ENCODE assay signal across 11 mouse cellular contexts in the genomic region with DNA sequence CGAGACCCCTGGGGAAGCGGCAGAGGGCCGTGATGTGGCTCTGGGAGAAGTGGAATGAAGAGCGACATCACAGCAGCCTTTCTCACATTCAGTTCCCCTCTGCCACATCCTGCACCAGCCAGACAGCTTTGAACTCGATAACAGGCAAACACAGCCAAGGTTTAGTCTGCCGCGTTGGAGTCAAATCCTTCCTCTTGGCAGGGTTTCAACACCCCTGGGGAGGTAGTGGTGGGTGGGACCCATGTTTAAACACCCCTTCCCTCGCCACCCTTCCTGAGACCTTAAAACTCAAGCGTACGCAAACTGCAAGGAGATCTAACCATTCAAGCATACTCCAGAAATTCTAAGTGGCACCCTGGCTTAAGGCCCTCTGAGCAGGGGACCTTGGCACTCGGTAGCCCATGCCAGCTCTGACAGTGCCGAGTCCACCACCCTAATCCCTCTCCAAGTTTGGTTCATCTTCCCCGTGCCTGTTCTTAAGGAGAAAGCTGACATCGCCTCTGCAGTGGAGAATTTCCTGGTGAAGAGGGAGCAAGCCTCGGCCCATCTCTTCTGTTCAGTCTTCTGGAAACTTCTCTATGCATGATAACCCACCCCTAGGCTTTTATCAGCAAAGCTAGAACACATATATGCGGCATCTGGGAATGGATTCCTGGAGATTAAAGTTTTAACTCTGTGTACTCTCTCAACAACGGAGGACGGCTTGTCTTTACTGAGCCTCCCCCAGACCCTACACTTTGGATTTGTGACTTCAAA. TPM values are rescaled to one million over a fixed set of nuclear protein-coding genes. Genes with fewer than 3 reads are reported as not detected.
A peak's percentile ranks its signal among the peaks of the same experiment; 100 is the strongest.
DNase-seq lines count a peak whose midpoint lies in the region; ATAC-seq lines count a peak whose summit lies in the region.
"Had no signal": no experiment of that assay in that cellular context is flagged by ENCODE, and none has a peak within 500 bp of the region (broad histone marks: within the 10 kb centered on the region; RNA-seq: fewer than 3 reads in every experiment).

No protein-coding gene starts in this region.

- H3K9me3 ChIP-seq in forebrain, embryonic 10.5 days = no peaks in the 10 kb centered on the region; the same call in 1 of the 2 replicates

- H3K27ac ChIP-seq in forebrain, embryonic 10.5 days = no peak overlapping the region
- H3K27ac ChIP-seq: hindbrain, embryonic 12.5 days had no signal

- peak; percentile 14; the same call in 1 of the 2 replicates for ATAC-seq in megakaryocyte progenitor cell, adult 5-6 weeks (replicated peaks; ENCODE audit: poor library complexity)

- 94% methylated on average over 18 of the region's 18 CpGs for WGBS in forebrain, embryonic 10.5 days

- H3K27me3 ChIP-seq in forebrain, embryonic 10.5 days (ENCODE audit: poor library complexity, severe bottlenecking) = no peaks in the 10 kb centered on the region
- H3K27me3 ChIP-seq: hindbrain, embryonic 12.5 days had no signal

- H3K4me1 ChIP-seq in forebrain, embryonic 10.5 days = 0 out of 2 replicates have a peak, but pooled peaks cover 2% of the 10 kb centered on the region

- peaks cover 52% of the 10 kb centered on the region for H3K36me3 ChIP-seq in forebrain, embryonic 10.5 days (replicated peaks)
- H3K36me3 ChIP-seq: hindbrain, embryonic 12.5 days had no signal

- no peak overlapping the region for H3K4me3 ChIP-seq in forebrain, embryonic 10.5 days
- H3K4me3 ChIP-seq: hindbrain, embryonic 12.5 days had no signal

- peak; percentile 30 to 47 for DNase-seq in cerebellum, postnatal 14 days
- DNase-seq in cerebellum, adult 9-11 months = no peak
- peak; percentile 24 to 27 for DNase-seq in thymus, postnatal 10 days (ENCODE audit: low spot score in 2 of 2)
- no peak for DNase-seq in thymus, postnatal 4 days
- no peak for DNase-seq in embryo, embryonic 9.5 days (ENCODE audit: extremely low spot score)
- DNase-seq in urinary bladder, postnatal 14 days (ENCODE audit: low spot score) = no peak
- no peak for DNase-seq in forebrain, embryonic 10.5 days (ENCODE audit: extremely low spot score, low spot score)
- DNase-seq: cerebellum, postnatal 36 days; layer of hippocampus, adult 9-11 months had no signal

RNA-seq across cellular contexts. Expression of a gene that starts 11.3 kb away (rescaled TPM):
- 36.0 and 37.7 TPM in 2 replicates for total RNA-seq in megakaryocyte progenitor cell, adult 5-6 weeks (2015)
- total RNA-seq in megakaryocyte progenitor cell, adult 5-6 weeks (2017) = 14.9 and 15.3 TPM in 2 replicates
- 17.4 and 17.6 TPM in 2 replicates for polyA plus RNA-seq in forebrain, embryonic 10.5 days (2016; fragmentation: Nextera tagmentation; extraction: Ambion mirVana)

Comparison
In these comparisons a context has a peak if more than half of its experiments do, and no peak if none do; other contexts are left out.
1. DNase-seq: peak in cerebellum, postnatal 14 days (2 of 2) and thymus, postnatal 10 days (2 of 2); none in cerebellum, adult 9-11 months (single experiment), thymus, postnatal 4 days (single experiment), embryo, embryonic 9.5 days (single experiment), urinary bladder, postnatal 14 days (single experiment) and forebrain, embryonic 10.5 days (single experiment).